Mouse (Mus musculus): ENCODE measurements at regions not wholly inside any gene's neighbourhood (a gene's known extent, or its start where the extent isn't known, plus 50 kb on each side); places are given as distances from the start of the nearest gene placed in this dataset.

DNA sequence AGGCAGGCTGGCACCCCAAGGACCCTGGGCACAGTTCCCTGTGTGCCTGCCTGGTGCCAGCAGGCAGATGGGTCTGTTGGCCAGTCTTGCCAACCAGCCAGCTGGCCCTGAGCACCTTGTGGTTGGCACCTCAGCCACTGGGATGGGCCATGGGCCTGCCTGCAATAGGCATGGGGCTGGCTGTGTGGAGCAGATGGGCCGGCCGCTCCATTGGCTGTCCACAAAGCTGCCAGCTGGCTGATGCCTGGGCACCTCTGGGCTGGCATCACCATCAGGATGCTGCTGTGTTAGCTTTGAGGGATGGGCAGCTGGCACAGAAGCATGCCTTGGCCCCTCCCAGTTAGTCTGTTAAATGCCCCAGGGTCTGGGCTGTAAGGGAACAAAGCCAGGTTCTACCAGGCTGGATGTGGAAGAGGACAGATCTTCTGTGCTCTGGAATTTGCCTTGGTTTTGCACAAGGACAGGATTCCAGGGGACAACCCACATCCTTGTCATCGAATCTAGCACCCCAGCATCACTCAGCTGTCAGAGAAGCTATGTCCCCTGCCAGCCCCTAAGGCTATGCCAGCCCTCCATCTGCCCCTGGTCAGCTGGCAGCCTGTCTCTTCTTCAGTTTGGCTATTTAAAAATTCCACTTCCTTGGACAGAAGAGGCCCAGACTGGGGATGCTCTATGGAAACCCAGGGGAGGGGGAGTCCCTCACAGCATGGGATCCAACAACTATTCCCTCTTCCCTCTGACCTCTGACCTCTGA lies 201.8 kb downstream of the Gm26897 start:
- H3K27ac ChIP-seq (ENCODE audit: control insufficient read depth, low read depth, low read length), result no peak overlapping the region
- DNase-seq (ENCODE audit: low read depth, low spot score), result no peak

DNA sequence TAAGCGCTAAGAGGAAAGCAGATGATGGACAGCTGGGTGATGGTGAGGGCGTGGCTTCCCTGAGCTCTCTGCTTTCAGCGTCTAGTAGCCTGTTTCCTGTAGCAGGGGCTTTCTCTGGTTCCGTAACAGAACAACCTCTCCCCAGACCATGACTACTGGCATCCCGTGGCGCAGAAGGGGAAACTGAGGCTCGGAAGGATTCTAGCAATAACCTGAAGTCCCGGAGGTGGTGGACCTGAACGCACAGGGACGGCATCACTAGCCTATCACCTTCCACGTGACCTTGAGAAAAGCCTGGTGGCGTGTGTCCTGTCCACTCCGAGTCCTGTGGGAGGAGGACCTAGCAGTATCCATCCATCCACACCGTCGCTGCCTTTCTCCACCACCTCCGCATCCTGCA lies 208.1 kb downstream of the Gm26897 start:
- H3K4me3 ChIP-seq (ENCODE audit: control insufficient read depth in 1 of 2, insufficient read depth in 1 of 2, low read depth in 2 of 2, low read length in 2 of 2), result no peak overlapping the region
- no peaks in the 10 kb centered on the region for H3K9me3 ChIP-seq (replicated peaks; ENCODE audit: insufficient read depth, low read length)
- no peak for TF ChIP-seq EP300 (IDR thresholded peaks at IDR 0.05; ENCODE audit: low read depth in 1 of 2, low read length in 2 of 2)
- TF ChIP-seq POLR2A (IDR thresholded peaks at IDR 0.05; ENCODE audit: control insufficient read depth in 1 of 2, insufficient read depth in 1 of 2, low read depth in 1 of 2, low read length in 2 of 2, poor library complexity in 1 of 2), result no peak
- TF ChIP-seq JUND (IDR thresholded peaks at IDR 0.05; ENCODE audit: low read depth, low read length), result no peak
- TF ChIP-seq RCOR1 (IDR thresholded peaks at IDR 0.05; ENCODE audit: low read depth, low read length), result no peak
- no peak for TF ChIP-seq MYB (IDR thresholded peaks at IDR 0.05; ENCODE audit: low read depth, low read length)
- no peak for TF ChIP-seq USF2 (IDR thresholded peaks at IDR 0.05; ENCODE audit: borderline replicate concordance in 1 of 2, insufficient read depth in 1 of 2, low read depth in 1 of 2, low read length in 2 of 2)
- no peak for TF ChIP-seq ZC3H11A (IDR thresholded peaks at IDR 0.05; ENCODE audit: low read depth, low read length)
- TF ChIP-seq NRF1 (IDR thresholded peaks at IDR 0.05; ENCODE audit: insufficient read depth, low read depth, low read length, poor library complexity, severe bottlenecking), result no peak
- no peak for TF ChIP-seq MEF2A (IDR thresholded peaks at IDR 0.05; ENCODE audit: extremely low read depth, insufficient replicate concordance, low read depth, low read length, poor library complexity, severe bottlenecking)
- TF ChIP-seq TCF12 (IDR thresholded peaks at IDR 0.05; ENCODE audit: low read depth, low read length), result no peak
- no peak for TF ChIP-seq SMC3 (IDR thresholded peaks at IDR 0.05; ENCODE audit: low read depth, low read length)
- no peak for TF ChIP-seq MYC (IDR thresholded peaks at IDR 0.05; ENCODE audit: low read depth, low read length)
- no peak for TF ChIP-seq HCFC1 (IDR thresholded peaks at IDR 0.05; ENCODE audit: low read depth, low read length)
- no peak for TF ChIP-seq GABPA (IDR thresholded peaks at IDR 0.05; ENCODE audit: low read depth, low read length)
- no peaks in the 10 kb centered on the region for H3K4me1 ChIP-seq (ENCODE audit: control insufficient read depth in 1 of 2, insufficient read depth in 2 of 2, low read length in 2 of 2)
- no peaks in the 10 kb centered on the region for H3K27me3 ChIP-seq (ENCODE audit: control insufficient read depth in 1 of 2, insufficient read depth in 2 of 2, low read length in 2 of 2)
- no peaks in the 10 kb centered on the region for H3K79me2 ChIP-seq (ENCODE audit: control insufficient read depth, insufficient read depth, low read length, poor library complexity)
- no peak overlapping the region for H3K9ac ChIP-seq (ENCODE audit: control insufficient read depth, low read depth, low read length, poor library complexity, severe bottlenecking)
- H3K27ac ChIP-seq (ENCODE audit: control insufficient read depth, low read depth, low read length), result no peak overlapping the region
- no peak for DNase-seq (ENCODE audit: low read depth, low spot score)
- H3K36me3 ChIP-seq (ENCODE audit: control insufficient read depth in 1 of 2, insufficient read depth in 2 of 2, low read length in 2 of 2), result no peaks in the 10 kb centered on the region

More for the DNA sequence above, 201.8 kb downstream of the Gm26897 start:
- H3K27me3 ChIP-seq (ENCODE audit: control insufficient read depth in 1 of 2, insufficient read depth in 2 of 2, low read length in 2 of 2), result no peaks in the 10 kb centered on the region
- no peaks in the 10 kb centered on the region for H3K9me3 ChIP-seq (replicated peaks; ENCODE audit: insufficient read depth, low read length)
- H3K4me1 ChIP-seq (ENCODE audit: control insufficient read depth in 1 of 2, insufficient read depth in 2 of 2, low read length in 2 of 2), result no peaks in the 10 kb centered on the region
- H3K9ac ChIP-seq (ENCODE audit: control insufficient read depth, low read depth, low read length, poor library complexity, severe bottlenecking), result no peak overlapping the region
- TF ChIP-seq ZC3H11A (IDR thresholded peaks at IDR 0.05; ENCODE audit: low read depth, low read length), result no peak
- TF ChIP-seq MAZ (IDR thresholded peaks at IDR 0.05; ENCODE audit: low read depth, low read length), result no peak
- no peak for TF ChIP-seq ZNF384 (IDR thresholded peaks at IDR 0.05; ENCODE audit: low read depth, low read length)
- no peaks in the 10 kb centered on the region for H3K79me2 ChIP-seq (ENCODE audit: control insufficient read depth, insufficient read depth, low read length, poor library complexity)
- no peaks in the 10 kb centered on the region for H3K36me3 ChIP-seq (ENCODE audit: control insufficient read depth in 1 of 2, insufficient read depth in 2 of 2, low read length in 2 of 2)
- no peak overlapping the region for H3K4me3 ChIP-seq (ENCODE audit: control insufficient read depth in 1 of 2, insufficient read depth in 1 of 2, low read depth in 2 of 2, low read length in 2 of 2)
